Mouse (Mus musculus): ENCODE results near the gene Mecom.

GRCm38 (mm10) chr3:30511062-30511640 is 36.7 kb downstream of the Mecom start:
- no peak for TF ChIP-seq POLR2A (IDR thresholded peaks at IDR 0.05; ENCODE audit: low read depth, low read length)
- no peak for TF ChIP-seq CTCF (IDR thresholded peaks at IDR 0.05; ENCODE audit: extremely low read depth, insufficient read depth, insufficient read length, insufficient replicate concordance)
